Mouse (Mus musculus): ENCODE measurements around the gene Ngrn. TPM values are rescaled to one million over a fixed set of nuclear protein-coding genes. Genes with fewer than 3 reads are reported as not detected.

The Ngrn gene
- total RNA-seq, 2 experiments from 2014 or later: 25.2 to 25.6 TPM

GRCm38 (mm10) chr7:80252886-80253285 lies 8.1 kb upstream of the Ngrn start:
- intact Hi-C loops (cut with DNase I): no loop called here
- no peak for DNase-seq

- intact Hi-C loops (cut with DNase I): no loop called here
- no peak for DNase-seq
Measured at GRCm38 (mm10) chr7:80255981-80256380, 5.0 kb upstream of the Ngrn start.

GRCm38 (mm10) chr7:80257706-80258105 lies 3.3 kb upstream of the Ngrn start:
- intact Hi-C loops (cut with DNase I): no loop called here
- DNase-seq: no peak

GRCm38 (mm10) chr7:80261372-80261990 lies 466 bp downstream of the Ngrn start:
- DNase-seq: no peak

GRCm38 (mm10) chr7:80264606-80265005 lies 3.6 kb downstream of the Ngrn start:
- DNase-seq: no peak
- intact Hi-C loops (cut with DNase I): no loop called here

More at GRCm38 (mm10) chr7:80261372-80261990, 466 bp downstream of the Ngrn start:
- intact Hi-C loops (cut with DNase I): no loop called here

- DNase-seq: no peak
- intact Hi-C loops (cut with DNase I): no loop called here
Measured at GRCm38 (mm10) chr7:80267764-80268163, 6.7 kb downstream of the Ngrn start.

- DNase-seq: peak; percentile 94 to 96
- intact Hi-C loops (cut with DNase I): no loop called here
Measured at GRCm38 (mm10) chr7:80268897-80269750, 8.1 kb downstream of the Ngrn start, which contains the start of gene Vps33b. TSS of gene Vps33b (plus strand) at chr7:80269649.

GRCm38 (mm10) chr7:80269751-80270255 lies 8.8 kb downstream of the Ngrn start:
- DNase-seq: peak in 1 of 2 experiments; percentile 53
- intact Hi-C loops (cut with DNase I): no loop called here

- intact Hi-C loops (cut with DNase I): no loop called here
- DNase-seq: no peak
Measured at GRCm38 (mm10) chr7:80273456-80273855, 12.4 kb downstream of the Ngrn start.

- no peak for DNase-seq
- intact Hi-C loops (cut with DNase I): no loop called here
Measured at GRCm38 (mm10) chr7:80276374-80276773, 15.4 kb downstream of the Ngrn start.

- DNase-seq: no peak
- intact Hi-C loops (cut with DNase I): no loop called here
Measured at GRCm38 (mm10) chr7:80280032-80280431, 19.0 kb downstream of the Ngrn start.

- no peak for DNase-seq
Measured at GRCm38 (mm10) chr7:80280998-80281397, 20.0 kb downstream of the Ngrn start.

GRCm38 (mm10) chr7:80281646-80282045 lies 20.6 kb downstream of the Ngrn start:
- intact Hi-C loops (cut with DNase I): no loop called here
- no peak for DNase-seq

More at GRCm38 (mm10) chr7:80280998-80281397, 20.0 kb downstream of the Ngrn start:
- intact Hi-C loops (cut with DNase I): no loop called here

GRCm38 (mm10) chr7:80283226-80283918 lies 22.4 kb downstream of the Ngrn start:
- no peak for DNase-seq
- intact Hi-C loops (cut with DNase I): no loop called here

GRCm38 (mm10) chr7:80284391-80284790 lies 23.4 kb downstream of the Ngrn start:
- DNase-seq: no peak
- intact Hi-C loops (cut with DNase I): no loop called here

GRCm38 (mm10) chr7:80285725-80286124 lies 24.7 kb downstream of the Ngrn start:
- intact Hi-C loops (cut with DNase I): no loop called here
- DNase-seq: no peak

GRCm38 (mm10) chr7:80287736-80288135 lies 26.7 kb downstream of the Ngrn start:
- intact Hi-C loops (cut with DNase I): no loop called here
- DNase-seq: no peak

GRCm38 (mm10) chr7:80294062-80294763 lies 33.2 kb downstream of the Ngrn start, which contains the start of gene Prc1:
TSS of gene Prc1 (plus strand) at chr7:80294450.
- peak; percentile 98 for DNase-seq
- intact Hi-C loops (cut with DNase I): loop anchor here (2.0 kb wide), 1 partner anchor 31 kb away; the partner anchor contains the start of gene Rccd1

GRCm38 (mm10) chr7:80294764-80295648 lies 34.0 kb downstream of the Ngrn start:
- intact Hi-C loops (cut with DNase I): loop anchor here (2.0 kb wide), 1 partner anchor 30 kb away; the partner anchor contains the start of gene Rccd1
- DNase-seq: no peak

Data from heart, postnatal 14 days (tissue).